Mouse (Mus musculus): ENCODE measurements around the gene Chst11. TPM values are rescaled to one million over a fixed set of nuclear protein-coding genes. Genes with fewer than 3 reads are reported as not detected.
A peak's percentile ranks its signal among the peaks of the same experiment; 100 is the strongest.

Gene Chst11
- polyA plus RNA-seq, 1 experiment, result 5.2 TPM

- no peaks in the 10 kb centered on the region for H3K27me3 ChIP-seq (ENCODE audit: control insufficient read depth, insufficient read depth, low read length, poor library complexity, severe bottlenecking)
- no peak overlapping the region for H3K27ac ChIP-seq (ENCODE audit: insufficient read depth, low read length)
- no peak overlapping the region for H3K4me3 ChIP-seq (ENCODE audit: low read depth, low read length)
- no peaks in the 10 kb centered on the region for H3K4me1 ChIP-seq (ENCODE audit: control insufficient read depth, insufficient read depth, low read length)
- H3K9ac ChIP-seq (ENCODE audit: low read depth, poor library complexity, severe bottlenecking), result no peak overlapping the region
- H3K36me3 ChIP-seq (ENCODE audit: control insufficient read depth, insufficient read depth, low read length, poor library complexity, severe bottlenecking), result no peaks in the 10 kb centered on the region
- no peak for TF ChIP-seq EP300 (IDR thresholded peaks at IDR 0.05; ENCODE audit: insufficient read depth, low read depth, low read length)
- TF ChIP-seq POLR2A (IDR thresholded peaks at IDR 0.05; ENCODE audit: insufficient read depth, low read length), result no peak
- no peak for TF ChIP-seq CTCF (IDR thresholded peaks at IDR 0.05; ENCODE audit: low read depth, low read length)
- no peaks in the 10 kb centered on the region for H3K9me3 ChIP-seq (replicated peaks; ENCODE audit: control insufficient read depth, insufficient read depth, low read length, poor library complexity, severe bottlenecking)
These were observed 134.6 kb downstream of the Chst11 start for GRCm38 (mm10) chr10:83119909-83120308.

- Histone ChIP-seq H3K36me3 (ENCODE audit: control insufficient read depth, insufficient read depth, low read length, poor library complexity, severe bottlenecking) (no peaks in the 10 kb centered on the region), H3K27ac (ENCODE audit: insufficient read depth, low read length) (no peak overlapping the region), H3K9ac (ENCODE audit: low read depth, poor library complexity, severe bottlenecking) (no peak overlapping the region), H3K9me3 (replicated peaks; ENCODE audit: control insufficient read depth, insufficient read depth, low read length, poor library complexity, severe bottlenecking) (no peaks in the 10 kb centered on the region), H3K27me3 (ENCODE audit: control insufficient read depth, insufficient read depth, low read length, poor library complexity, severe bottlenecking) (no peaks in the 10 kb centered on the region), H3K4me1 (ENCODE audit: control insufficient read depth, insufficient read depth, low read length) (no peaks in the 10 kb centered on the region), H3K4me3 (ENCODE audit: low read depth, low read length) (no peak overlapping the region)
- TF ChIP-seq CTCF (IDR thresholded peaks at IDR 0.05; ENCODE audit: low read depth, low read length) (no peak), POLR2A (IDR thresholded peaks at IDR 0.05; ENCODE audit: insufficient read depth, low read length) (no peak), EP300 (IDR thresholded peaks at IDR 0.05; ENCODE audit: insufficient read depth, low read depth, low read length) (no peak)
These were observed 135.6 kb downstream of the Chst11 start for GRCm38 (mm10) chr10:83120938-83121337.

GRCm38 (mm10) chr10:83124560-83124959, 139.3 kb downstream of the Chst11 start:
- no peaks in the 10 kb centered on the region for H3K4me1 ChIP-seq (ENCODE audit: control insufficient read depth, insufficient read depth, low read length)
- H3K9ac ChIP-seq (ENCODE audit: low read depth, poor library complexity, severe bottlenecking), result no peak overlapping the region
- no peak overlapping the region for H3K4me3 ChIP-seq (ENCODE audit: low read depth, low read length)
- no peak overlapping the region for H3K27ac ChIP-seq (ENCODE audit: insufficient read depth, low read length)
- H3K36me3 ChIP-seq (ENCODE audit: control insufficient read depth, insufficient read depth, low read length, poor library complexity, severe bottlenecking), result no peaks in the 10 kb centered on the region
- no peaks in the 10 kb centered on the region for H3K9me3 ChIP-seq (replicated peaks; ENCODE audit: control insufficient read depth, insufficient read depth, low read length, poor library complexity, severe bottlenecking)
- no peaks in the 10 kb centered on the region for H3K27me3 ChIP-seq (ENCODE audit: control insufficient read depth, insufficient read depth, low read length, poor library complexity, severe bottlenecking)
- TF ChIP-seq CTCF (IDR thresholded peaks at IDR 0.05; ENCODE audit: low read depth, low read length), result no peak

GRCm38 (mm10) chr10:83126447-83126846, 141.1 kb downstream of the Chst11 start:
- TF ChIP-seq EP300 (IDR thresholded peaks at IDR 0.05; ENCODE audit: insufficient read depth, low read depth, low read length) (0 out of 2 replicates have a peak, but pooled peaks have one; percentile 6), CTCF (IDR thresholded peaks at IDR 0.05; ENCODE audit: low read depth, low read length) (no peak), POLR2A (IDR thresholded peaks at IDR 0.05; ENCODE audit: insufficient read depth, low read length) (no peak)
- H3K27ac ChIP-seq (ENCODE audit: insufficient read depth, low read length), result no peak overlapping the region
- no peaks in the 10 kb centered on the region for H3K4me1 ChIP-seq (ENCODE audit: control insufficient read depth, insufficient read depth, low read length)
- no peaks in the 10 kb centered on the region for H3K27me3 ChIP-seq (ENCODE audit: control insufficient read depth, insufficient read depth, low read length, poor library complexity, severe bottlenecking)
- no peak overlapping the region for H3K9ac ChIP-seq (ENCODE audit: low read depth, poor library complexity, severe bottlenecking)
- no peaks in the 10 kb centered on the region for H3K36me3 ChIP-seq (ENCODE audit: control insufficient read depth, insufficient read depth, low read length, poor library complexity, severe bottlenecking)
- H3K4me3 ChIP-seq (ENCODE audit: low read depth, low read length), result no peak overlapping the region
- H3K9me3 ChIP-seq (replicated peaks; ENCODE audit: control insufficient read depth, insufficient read depth, low read length, poor library complexity, severe bottlenecking), result no peaks in the 10 kb centered on the region

- Histone ChIP-seq H3K27me3 (ENCODE audit: control insufficient read depth, insufficient read depth, low read length, poor library complexity, severe bottlenecking) (no peaks in the 10 kb centered on the region), H3K27ac (ENCODE audit: insufficient read depth, low read length) (no peak overlapping the region), H3K9me3 (replicated peaks; ENCODE audit: control insufficient read depth, insufficient read depth, low read length, poor library complexity, severe bottlenecking) (no peaks in the 10 kb centered on the region), H3K36me3 (ENCODE audit: control insufficient read depth, insufficient read depth, low read length, poor library complexity, severe bottlenecking) (no peaks in the 10 kb centered on the region), H3K4me1 (ENCODE audit: control insufficient read depth, insufficient read depth, low read length) (no peaks in the 10 kb centered on the region), H3K9ac (ENCODE audit: low read depth, poor library complexity, severe bottlenecking) (no peak overlapping the region), H3K4me3 (ENCODE audit: low read depth, low read length) (no peak overlapping the region)
- TF ChIP-seq POLR2A (IDR thresholded peaks at IDR 0.05; ENCODE audit: insufficient read depth, low read length), result no peak
- TF ChIP-seq CTCF (IDR thresholded peaks at IDR 0.05; ENCODE audit: low read depth, low read length), result no peak
- no peak for TF ChIP-seq EP300 (IDR thresholded peaks at IDR 0.05; ENCODE audit: insufficient read depth, low read depth, low read length)
These were observed 143.1 kb downstream of the Chst11 start for GRCm38 (mm10) chr10:83128435-83128834.

- Histone ChIP-seq H3K9me3 (replicated peaks; ENCODE audit: control insufficient read depth, insufficient read depth, low read length, poor library complexity, severe bottlenecking) (no peaks in the 10 kb centered on the region), H3K36me3 (ENCODE audit: control insufficient read depth, insufficient read depth, low read length, poor library complexity, severe bottlenecking) (no peaks in the 10 kb centered on the region), H3K9ac (ENCODE audit: low read depth, poor library complexity, severe bottlenecking) (no peak overlapping the region), H3K27me3 (ENCODE audit: control insufficient read depth, insufficient read depth, low read length, poor library complexity, severe bottlenecking) (no peaks in the 10 kb centered on the region), H3K4me3 (ENCODE audit: low read depth, low read length) (no peak overlapping the region), H3K27ac (ENCODE audit: insufficient read depth, low read length) (no peak overlapping the region), H3K4me1 (ENCODE audit: control insufficient read depth, insufficient read depth, low read length) (peaks cover 2% of the 10 kb centered on the region)
- TF ChIP-seq CTCF (IDR thresholded peaks at IDR 0.05; ENCODE audit: low read depth, low read length), result no peak
- TF ChIP-seq POLR2A (IDR thresholded peaks at IDR 0.05; ENCODE audit: insufficient read depth, low read length), result no peak
- no peak for TF ChIP-seq EP300 (IDR thresholded peaks at IDR 0.05; ENCODE audit: insufficient read depth, low read depth, low read length)
These were observed 144.4 kb downstream of the Chst11 start for GRCm38 (mm10) chr10:83129624-83130218.

Measured in ES-Bruce4 (cell line).